Mouse (Mus musculus): ENCODE measurements around the gene I0C0044D17Rik. TPM values are rescaled to one million over a fixed set of nuclear protein-coding genes. Genes with fewer than 3 reads are reported as not detected.
"Not testable (repeated sequence)": the region's sequence is repeated elsewhere in the genome, so short reads cannot be mapped to it uniquely, and the experiment has no call there.

The I0C0044D17Rik gene
- not detected in 2 replicates for total RNA-seq (2014; fragmentation: Nextera tagmentation)
- total RNA-seq (2017): 0.06 TPM in 1 of 2 replicates, not detected in the other
- not detected in 2 replicates for polyA plus RNA-seq (2012)

DNA sequence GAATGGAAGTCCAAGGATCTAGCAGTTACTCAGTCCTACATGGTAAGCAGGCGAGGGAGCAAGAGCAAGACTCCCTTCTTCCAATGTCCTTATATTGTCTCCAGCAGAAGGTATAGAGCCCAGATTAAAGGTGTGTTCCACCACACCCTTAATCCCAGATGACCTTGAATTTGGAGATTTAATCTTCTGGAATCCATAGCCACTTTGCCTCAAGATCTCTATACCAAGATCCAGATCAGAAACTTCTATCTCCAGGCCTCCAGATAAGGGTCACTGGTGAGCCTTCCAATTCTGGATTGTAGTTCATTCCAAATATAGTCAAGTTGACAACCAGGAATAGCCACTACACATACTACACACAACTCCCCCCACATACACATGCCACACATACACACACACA lies at the start of gene I0C0044D17Rik:
TSS of gene I0C0044D17Rik (minus strand) at position 101 of the 400 bp plus-strand sequence.
- not testable (repeated sequence) for H3K4me3 ChIP-seq (ENCODE audit: low read depth, low read length); H3K36me3 ChIP-seq (replicated peaks); H3K4me1 ChIP-seq (ENCODE audit: insufficient read depth, low read depth, low read length); DNase-seq (ENCODE audit: low spot score); H3K27me3 ChIP-seq (ENCODE audit: insufficient read depth, low read length); ATAC-seq (ENCODE audit: extremely low read depth, insufficient number of reproducible peaks, low FRiP score, poor library complexity, severe bottlenecking)
- H3K9me3 ChIP-seq (replicated peaks): peaks cover 44% of the 10 kb centered on the region

GRCm38 (mm10) chr4:98865386-98866237 lies 42.0 kb upstream of the I0C0044D17Rik start:
- Histone ChIP-seq H3K4me3 (ENCODE audit: low read depth, low read length) (no peak overlapping the region), H3K9me3 (replicated peaks) (peaks cover 31% of the 10 kb centered on the region), H3K36me3 (replicated peaks) (no peaks in the 10 kb centered on the region), H3K4me1 (ENCODE audit: insufficient read depth, low read depth, low read length) (no peaks in the 10 kb centered on the region), H3K27me3 (ENCODE audit: insufficient read depth, low read length) (no peaks in the 10 kb centered on the region)
- DNase-seq (ENCODE audit: low spot score) (no peak), ATAC-seq (ENCODE audit: extremely low read depth, insufficient number of reproducible peaks, low FRiP score, poor library complexity, severe bottlenecking) (no peak)
- TF ChIP-seq CTCF (IDR thresholded peaks at IDR 0.05; ENCODE audit: low read depth, low read length) (no peak), GATA2 (IDR thresholded peaks at IDR 0.05; ENCODE audit: borderline replicate concordance, low read depth, low read length) (no peak), GATA1 (IDR thresholded peaks at IDR 0.05; ENCODE audit: borderline replicate concordance, low read length) (no peak), TAL1 (conservative IDR thresholded peaks at IDR 0.05; ENCODE audit: low read depth, low read length) (no peak), POLR2AphosphoS5 (IDR thresholded peaks at IDR 0.05; ENCODE audit: insufficient replicate concordance, low read depth, low read length) (no peak)

- Histone ChIP-seq H3K4me1 (ENCODE audit: insufficient read depth, low read depth, low read length) (no peaks in the 10 kb centered on the region), H3K36me3 (replicated peaks) (no peaks in the 10 kb centered on the region), H3K27me3 (ENCODE audit: insufficient read depth, low read length) (no peaks in the 10 kb centered on the region), H3K4me3 (ENCODE audit: low read depth, low read length) (no peak overlapping the region), H3K9me3 (replicated peaks) (peaks cover 35% of the 10 kb centered on the region)
- DNase-seq (ENCODE audit: low spot score) (no peak), ATAC-seq (ENCODE audit: extremely low read depth, insufficient number of reproducible peaks, low FRiP score, poor library complexity, severe bottlenecking) (no peak)
- no peak for TF ChIP-seq POLR2AphosphoS5 (IDR thresholded peaks at IDR 0.05; ENCODE audit: insufficient replicate concordance, low read depth, low read length)
- no peak for TF ChIP-seq CTCF (IDR thresholded peaks at IDR 0.05; ENCODE audit: low read depth, low read length)
- no peak for TF ChIP-seq TAL1 (conservative IDR thresholded peaks at IDR 0.05; ENCODE audit: low read depth, low read length)
- no peak for TF ChIP-seq GATA2 (IDR thresholded peaks at IDR 0.05; ENCODE audit: borderline replicate concordance, low read depth, low read length)
- no peak for TF ChIP-seq GATA1 (IDR thresholded peaks at IDR 0.05; ENCODE audit: borderline replicate concordance, low read length)
These were observed 40.9 kb upstream of the I0C0044D17Rik start for GRCm38 (mm10) chr4:98864546-98864945.

GRCm38 (mm10) chr4:98864094-98864493 lies 40.5 kb upstream of the I0C0044D17Rik start:
- Histone ChIP-seq H3K4me3 (ENCODE audit: low read depth, low read length) (no peak overlapping the region), H3K4me1 (ENCODE audit: insufficient read depth, low read depth, low read length) (no peaks in the 10 kb centered on the region), H3K9me3 (replicated peaks) (peaks cover 37% of the 10 kb centered on the region), H3K27me3 (ENCODE audit: insufficient read depth, low read length) (no peaks in the 10 kb centered on the region), H3K36me3 (replicated peaks) (no peaks in the 10 kb centered on the region)
- DNase-seq (ENCODE audit: low spot score) (no peak), ATAC-seq (ENCODE audit: extremely low read depth, insufficient number of reproducible peaks, low FRiP score, poor library complexity, severe bottlenecking) (no peak)
- TF ChIP-seq GATA1 (IDR thresholded peaks at IDR 0.05; ENCODE audit: borderline replicate concordance, low read length): no peak
- no peak for TF ChIP-seq CTCF (IDR thresholded peaks at IDR 0.05; ENCODE audit: low read depth, low read length)
- no peak for TF ChIP-seq GATA2 (IDR thresholded peaks at IDR 0.05; ENCODE audit: borderline replicate concordance, low read depth, low read length)
- no peak for TF ChIP-seq POLR2AphosphoS5 (IDR thresholded peaks at IDR 0.05; ENCODE audit: insufficient replicate concordance, low read depth, low read length)
- TF ChIP-seq TAL1 (conservative IDR thresholded peaks at IDR 0.05; ENCODE audit: low read depth, low read length): no peak

- Histone ChIP-seq H3K36me3 (replicated peaks) (no peaks in the 10 kb centered on the region), H3K4me3 (ENCODE audit: low read depth, low read length) (no peak overlapping the region), H3K27me3 (ENCODE audit: insufficient read depth, low read length) (no peaks in the 10 kb centered on the region), H3K9me3 (replicated peaks) (peaks cover 39% of the 10 kb centered on the region), H3K4me1 (ENCODE audit: insufficient read depth, low read depth, low read length) (no peaks in the 10 kb centered on the region)
- no peak for TF ChIP-seq CTCF (IDR thresholded peaks at IDR 0.05; ENCODE audit: low read depth, low read length)
- TF ChIP-seq GATA1 (IDR thresholded peaks at IDR 0.05; ENCODE audit: borderline replicate concordance, low read length): no peak
- no peak for TF ChIP-seq POLR2AphosphoS5 (IDR thresholded peaks at IDR 0.05; ENCODE audit: insufficient replicate concordance, low read depth, low read length)
- no peak for TF ChIP-seq GATA2 (IDR thresholded peaks at IDR 0.05; ENCODE audit: borderline replicate concordance, low read depth, low read length)
- TF ChIP-seq TAL1 (conservative IDR thresholded peaks at IDR 0.05; ENCODE audit: low read depth, low read length): no peak
- ATAC-seq (ENCODE audit: extremely low read depth, insufficient number of reproducible peaks, low FRiP score, poor library complexity, severe bottlenecking) (no peak), DNase-seq (ENCODE audit: low spot score) (no peak)
These were observed 39.8 kb upstream of the I0C0044D17Rik start for GRCm38 (mm10) chr4:98863451-98863850.

GRCm38 (mm10) chr4:98858151-98858855 lies 34.7 kb upstream of the I0C0044D17Rik start:
- H3K9me3 ChIP-seq (replicated peaks): peaks cover 30% of the 10 kb centered on the region
- H3K36me3 ChIP-seq (replicated peaks): no peaks in the 10 kb centered on the region
- no peak overlapping the region for H3K4me3 ChIP-seq (ENCODE audit: low read depth, low read length)
- DNase-seq (ENCODE audit: low spot score) (no peak), ATAC-seq (ENCODE audit: extremely low read depth, insufficient number of reproducible peaks, low FRiP score, poor library complexity, severe bottlenecking) (no peak)
- H3K4me1 ChIP-seq (ENCODE audit: insufficient read depth, low read depth, low read length): no peaks in the 10 kb centered on the region
- H3K27me3 ChIP-seq (ENCODE audit: insufficient read depth, low read length): no peaks in the 10 kb centered on the region
- TF ChIP-seq GATA1 (IDR thresholded peaks at IDR 0.05; ENCODE audit: borderline replicate concordance, low read length): no peak
- TF ChIP-seq CTCF (IDR thresholded peaks at IDR 0.05; ENCODE audit: low read depth, low read length): no peak
- TF ChIP-seq GATA2 (IDR thresholded peaks at IDR 0.05; ENCODE audit: borderline replicate concordance, low read depth, low read length): no peak
- TF ChIP-seq POLR2AphosphoS5 (IDR thresholded peaks at IDR 0.05; ENCODE audit: insufficient replicate concordance, low read depth, low read length): no peak
- no peak for TF ChIP-seq TAL1 (conservative IDR thresholded peaks at IDR 0.05; ENCODE audit: low read depth, low read length)
